Mouse (Mus musculus) hindbrain, embryonic 16.5 days (tissue): ENCODE measurements around the gene Gm5148. TPM values are rescaled to one million over a fixed set of nuclear protein-coding genes. Genes with fewer than 3 reads are reported as not detected.

Source experiments
- ATAC-seq: fragments of 200-750 bp; cut with Nextera tagmentation; 2 replicates; pipeline ENCODE4 v1.8.0; 2017; ENCODE audit warnings: moderate TSS enrichment, moderate library complexity
- H3K27ac ChIP-seq: fragments of 300-500 bp; sonication (generic); 2 replicates; pipeline ENCODE4 v1.5.1; 2014; ENCODE audit warnings: low read depth, mild to moderate bottlenecking, control low read depth, low read length, moderate library complexity
- H3K27me3 ChIP-seq: fragments of 300-500 bp; sonication (generic); replicated peaks from 2 replicates; pipeline ENCODE4 v1.6.1; 2014; ENCODE audit warnings: low read length; ENCODE audit not compliant: control insufficient read depth, insufficient read depth
- H3K36me3 ChIP-seq: fragments of 300-500 bp; sonication (generic); 2 replicates; pipeline ENCODE4 v1.6.1; 2014; ENCODE audit warnings: mild to moderate bottlenecking, low read length, moderate library complexity, mixed read lengths; ENCODE audit not compliant: control insufficient read depth, insufficient read depth
- H3K4me1 ChIP-seq: fragments of 300-500 bp; sonication (generic); 2 replicates; pipeline ENCODE4 v1.6.1; 2014; ENCODE audit warnings: low read depth, low read length; ENCODE audit not compliant: control insufficient read depth, insufficient read depth
- H3K4me2 ChIP-seq: fragments of 300-500 bp; sonication (generic); 2 replicates; pipeline ENCODE4 v1.6.1; 2014; ENCODE audit warnings: mild to moderate bottlenecking, low read length, control low read depth, moderate library complexity
- H3K4me3 ChIP-seq: fragments of 300-500 bp; sonication (generic); 2 replicates; pipeline ENCODE4 v1.5.1; 2014; ENCODE audit warnings: mild to moderate bottlenecking, low read length, control low read depth, moderate library complexity
- H3K9ac ChIP-seq: fragments of 300-500 bp; sonication (generic); 2 replicates; pipeline ENCODE4 v1.6.1; 2014; ENCODE audit warnings: low read depth, mild to moderate bottlenecking, control low read depth, low read length, moderate library complexity
- H3K9me3 ChIP-seq: fragments of 300-500 bp; sonication (generic); 2 replicates; pipeline ENCODE4 v1.6.1; 2014; ENCODE audit warnings: mild to moderate bottlenecking, low read length, moderate library complexity; ENCODE audit not compliant: control insufficient read depth
- WGBS: fragments of 180-500 bp; shearing (Covaris S2); extraction: QIAGEN DNeasy Blood & Tissue Kit; methylation state at CpG from one replicate; pipeline ENCODE4 v1.1.7; 2014; 5-methylcytosine and 5-hydroxymethylcytosine counted together
- polyA plus RNA-seq: library from polyadenylated mRNA; unstranded; fragments of >200 nt; fragmentation: Nextera tagmentation; extraction: Ambion mirVana; gene quantifications from 2 replicates; pipeline ENCODE4 v1.2.1, GENCODE M21; 2015

The Gm5148 gene
- 12.7 and 14.0 TPM in 2 replicates for polyA plus RNA-seq

GRCm38 (mm10) chr3:37724171-37724804 is at the start of gene Gm5148:
Gene Gm5148, minus strand, starts transcription at chr3:37724490.
- Histone ChIP-seq H3K36me3 (no peaks in the 10 kb centered on the region), H3K27me3 (no peaks in the 10 kb centered on the region), H3K4me3 (peak within 1 kb of the TSS; percentile 50), H3K9ac (peak within 1 kb of the TSS; percentile 63), H3K9me3 (no peaks in the 10 kb centered on the region), H3K4me2 (peak within 1 kb of the TSS; percentile 78), H3K27ac (peak within 1 kb of the TSS; percentile 72), H3K4me1 (peaks cover 15% of the 10 kb centered on the region)
- peak; percentile 88 for ATAC-seq
- 3% methylated on average over 24 of the region's 24 CpGs for WGBS

- Histone ChIP-seq H3K9ac (no peak overlapping the region), H3K27me3 (no peaks in the 10 kb centered on the region), H3K4me1 (peaks cover 19% of the 10 kb centered on the region), H3K4me3 (no peak overlapping the region), H3K9me3 (no peaks in the 10 kb centered on the region), H3K36me3 (no peaks in the 10 kb centered on the region), H3K4me2 (no peak overlapping the region), H3K27ac (no peak overlapping the region)
- no peak for ATAC-seq
These were observed 46.7 kb upstream of the Gm5148 start for GRCm38 (mm10) chr3:37770951-37771350.

- 4% methylated on average over 5 of the region's 5 CpGs for WGBS
- H3K9me3 ChIP-seq: no peaks in the 10 kb centered on the region
- H3K4me2 ChIP-seq: peak overlapping the region; percentile 31
- H3K4me1 ChIP-seq: peaks cover 19% of the 10 kb centered on the region
- peak overlapping the region; percentile 23; the same call in 1 of the 2 replicates for H3K9ac ChIP-seq
- H3K4me3 ChIP-seq: no peak overlapping the region
- ATAC-seq: peak; percentile 92
- H3K36me3 ChIP-seq: no peaks in the 10 kb centered on the region
- H3K27me3 ChIP-seq: no peaks in the 10 kb centered on the region
- H3K27ac ChIP-seq: peak overlapping the region; percentile 73
These were observed 45.0 kb upstream of the Gm5148 start for GRCm38 (mm10) chr3:37769268-37769756.

GRCm38 (mm10) chr3:37767147-37768015 is 43.1 kb upstream of the Gm5148 start:
- H3K4me2 ChIP-seq: no peak overlapping the region
- no peaks in the 10 kb centered on the region for H3K27me3 ChIP-seq
- H3K9ac ChIP-seq: no peak overlapping the region
- H3K4me1 ChIP-seq: peaks cover 19% of the 10 kb centered on the region
- no peak for ATAC-seq
- no peaks in the 10 kb centered on the region for H3K9me3 ChIP-seq
- H3K4me3 ChIP-seq: no peak overlapping the region
- H3K36me3 ChIP-seq: no peaks in the 10 kb centered on the region
- WGBS: 65% methylated on average over 12 of the region's 12 CpGs
- H3K27ac ChIP-seq: no peak overlapping the region

- H3K4me1 ChIP-seq: peaks cover 19% of the 10 kb centered on the region
- H3K27ac ChIP-seq: no peak overlapping the region
- H3K36me3 ChIP-seq: no peaks in the 10 kb centered on the region
- H3K4me3 ChIP-seq: no peak overlapping the region
- 55% methylated on average over 4 of the region's 4 CpGs for WGBS
- no peak overlapping the region for H3K4me2 ChIP-seq
- no peak for ATAC-seq
- H3K9ac ChIP-seq: no peak overlapping the region
- no peaks in the 10 kb centered on the region for H3K9me3 ChIP-seq
- H3K27me3 ChIP-seq: no peaks in the 10 kb centered on the region
These were observed 42.3 kb upstream of the Gm5148 start for GRCm38 (mm10) chr3:37766628-37767027.

GRCm38 (mm10) chr3:37765971-37766370 is 41.7 kb upstream of the Gm5148 start:
- Histone ChIP-seq H3K27ac (no peak overlapping the region), H3K27me3 (no peaks in the 10 kb centered on the region), H3K36me3 (no peaks in the 10 kb centered on the region), H3K4me2 (no peak overlapping the region), H3K4me3 (no peak overlapping the region), H3K9me3 (no peaks in the 10 kb centered on the region), H3K4me1 (peaks cover 19% of the 10 kb centered on the region), H3K9ac (no peak overlapping the region)
- 87% methylated on average over 5 of the region's 5 CpGs for WGBS
- ATAC-seq: no peak

GRCm38 (mm10) chr3:37765275-37765674 is 41.0 kb upstream of the Gm5148 start:
- H3K4me1 ChIP-seq: peaks cover 19% of the 10 kb centered on the region
- H3K27me3 ChIP-seq: no peaks in the 10 kb centered on the region
- no peak overlapping the region for H3K4me3 ChIP-seq
- H3K36me3 ChIP-seq: no peaks in the 10 kb centered on the region
- no peak overlapping the region for H3K4me2 ChIP-seq
- H3K9ac ChIP-seq: no peak overlapping the region
- H3K9me3 ChIP-seq: no peaks in the 10 kb centered on the region
- WGBS: 94% methylated on average over 3 of the region's 3 CpGs
- H3K27ac ChIP-seq: no peak overlapping the region
- ATAC-seq: no peak

GRCm38 (mm10) chr3:37762303-37762702 is 38.0 kb upstream of the Gm5148 start:
- H3K9ac ChIP-seq: no peak overlapping the region
- 87% methylated on average over 3 of the region's 3 CpGs for WGBS
- no peak overlapping the region for H3K4me3 ChIP-seq
- no peaks in the 10 kb centered on the region for H3K9me3 ChIP-seq
- H3K27ac ChIP-seq: no peak overlapping the region
- H3K4me1 ChIP-seq: peaks cover 6% of the 10 kb centered on the region
- no peak overlapping the region for H3K4me2 ChIP-seq
- no peaks in the 10 kb centered on the region for H3K36me3 ChIP-seq
- no peak for ATAC-seq
- H3K27me3 ChIP-seq: no peaks in the 10 kb centered on the region

GRCm38 (mm10) chr3:37761741-37762140 is 37.5 kb upstream of the Gm5148 start:
- H3K36me3 ChIP-seq: no peaks in the 10 kb centered on the region
- H3K4me3 ChIP-seq: no peak overlapping the region
- H3K27me3 ChIP-seq: no peaks in the 10 kb centered on the region
- WGBS: 61% methylated on average over 5 of the region's 5 CpGs
- peaks cover 6% of the 10 kb centered on the region for H3K4me1 ChIP-seq
- H3K9me3 ChIP-seq: no peaks in the 10 kb centered on the region
- H3K27ac ChIP-seq: no peak overlapping the region
- H3K9ac ChIP-seq: no peak overlapping the region
- H3K4me2 ChIP-seq: no peak overlapping the region
- ATAC-seq: no peak
